Mouse (Mus musculus): Measurements from ENCODE around the gene Pqlc2. TPM values are rescaled to one million over a fixed set of nuclear protein-coding genes. Genes with fewer than 3 reads are reported as not detected.

Pqlc2 gene
- total RNA-seq, 2 experiments from 2014 or later, result 3.5 to 3.9 TPM

DNA sequence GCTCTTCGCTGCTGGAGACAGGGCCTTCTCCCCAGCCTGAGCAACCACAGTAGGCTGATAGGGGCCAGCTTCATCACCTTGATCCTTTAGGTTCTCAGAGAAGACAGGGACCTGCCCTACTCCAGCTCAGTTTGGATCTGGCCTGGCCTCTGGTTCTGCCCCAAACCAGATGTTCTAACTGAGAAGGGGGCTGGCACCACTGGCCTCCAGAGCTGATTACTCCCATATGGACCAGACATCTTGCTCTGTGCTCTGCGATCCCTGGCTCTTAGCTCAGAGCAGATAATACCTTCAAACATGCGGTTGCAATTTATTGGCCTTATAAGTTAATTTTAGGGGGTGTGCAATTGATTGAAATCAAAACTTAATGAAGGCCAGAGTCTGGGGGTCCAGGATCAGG, 43.2 kb downstream of the Pqlc2 start:
- ATAC-seq (replicated peaks; ENCODE audit: poor library complexity), result no peak

- no peak for ATAC-seq (replicated peaks; ENCODE audit: poor library complexity)
Observed at GRCm38 (mm10) chr4:139266500-139266865, 44.0 kb downstream of the Pqlc2 start.

DNA sequence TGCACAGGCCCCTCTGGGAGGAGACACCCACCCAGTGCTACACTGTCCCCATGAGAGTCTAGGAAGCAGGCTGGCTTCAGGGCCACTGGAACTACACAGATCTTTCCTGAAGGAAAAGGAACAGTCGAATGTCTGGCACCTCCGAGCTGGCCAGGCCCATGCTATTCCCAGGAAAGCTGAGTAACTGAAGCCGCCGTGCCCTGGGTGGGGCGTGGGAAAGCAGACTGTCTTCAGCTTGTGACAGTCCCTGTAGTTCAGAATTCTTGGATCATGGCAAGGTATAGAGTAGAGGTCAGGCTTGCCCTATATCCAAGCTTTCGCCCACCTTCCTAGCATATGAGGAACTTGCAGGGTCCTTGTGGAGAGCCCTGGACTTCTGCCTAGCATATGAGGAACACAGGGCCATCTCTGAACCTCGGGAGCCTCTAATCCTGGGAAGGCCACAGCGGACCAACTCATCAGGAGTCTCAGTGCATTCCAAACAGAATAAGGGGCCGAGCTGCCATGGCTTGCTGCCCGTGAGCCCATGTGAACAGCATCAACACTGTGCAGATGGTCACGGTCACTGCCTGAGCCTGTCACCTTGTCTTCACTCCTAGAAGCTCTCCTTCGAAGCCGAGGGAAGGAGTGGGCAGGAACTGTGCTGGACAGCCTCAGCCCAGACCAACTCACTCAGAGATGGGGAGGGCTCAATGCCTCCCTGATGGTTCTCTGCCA, 44.6 kb downstream of the Pqlc2 start:
- ATAC-seq (replicated peaks; ENCODE audit: poor library complexity), result no peak

DNA sequence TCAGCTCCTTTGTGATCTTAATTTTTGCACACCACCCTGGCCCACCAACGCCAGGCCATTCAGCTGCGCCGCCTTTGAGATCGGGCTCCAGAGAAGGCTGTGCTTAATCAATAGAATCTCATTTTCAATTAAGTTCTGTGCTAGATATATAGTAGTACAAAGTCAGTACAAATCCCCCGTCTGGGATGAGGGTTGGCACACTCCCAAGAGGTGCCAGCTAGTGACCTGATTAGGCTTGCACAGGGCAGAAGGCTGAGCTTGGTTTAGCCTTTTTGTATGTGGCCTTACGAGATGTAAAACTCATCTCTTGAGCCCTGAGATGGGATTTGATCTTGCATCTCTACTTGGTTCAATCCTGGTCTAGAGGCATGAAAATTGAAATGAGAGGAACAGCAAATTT, 47.5 kb downstream of the Pqlc2 start:
- ATAC-seq (replicated peaks; ENCODE audit: poor library complexity), result no peak

DNA sequence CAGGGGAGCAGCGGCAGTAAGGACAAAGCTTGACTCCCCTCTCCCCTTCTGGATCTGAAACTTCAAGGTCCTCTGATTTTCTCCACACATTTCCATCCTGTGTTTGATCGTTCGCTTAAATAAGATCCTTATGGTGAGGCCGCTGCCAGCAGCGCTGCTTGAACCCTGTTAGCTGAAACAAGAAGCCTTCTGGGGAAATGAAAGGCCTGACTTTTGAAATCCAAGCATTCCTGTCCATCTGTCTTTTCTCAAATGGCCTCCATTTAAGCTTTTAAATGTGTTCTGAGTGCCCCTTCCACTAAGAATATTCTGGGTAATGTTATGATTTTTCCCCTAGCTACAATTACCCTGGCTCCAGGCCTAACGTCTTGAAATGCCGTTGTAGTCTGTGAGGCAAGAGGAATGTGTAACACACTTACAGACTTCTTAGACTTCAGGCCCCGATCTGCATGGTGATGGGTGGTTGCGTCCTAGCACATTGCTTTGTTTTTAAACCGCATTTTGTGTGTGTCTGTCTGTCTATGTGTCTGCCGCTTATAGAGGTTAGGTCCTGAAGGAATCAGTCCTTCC, 51.1 kb downstream of the Pqlc2 start:
- ATAC-seq (replicated peaks; ENCODE audit: poor library complexity), result no peak

DNA sequence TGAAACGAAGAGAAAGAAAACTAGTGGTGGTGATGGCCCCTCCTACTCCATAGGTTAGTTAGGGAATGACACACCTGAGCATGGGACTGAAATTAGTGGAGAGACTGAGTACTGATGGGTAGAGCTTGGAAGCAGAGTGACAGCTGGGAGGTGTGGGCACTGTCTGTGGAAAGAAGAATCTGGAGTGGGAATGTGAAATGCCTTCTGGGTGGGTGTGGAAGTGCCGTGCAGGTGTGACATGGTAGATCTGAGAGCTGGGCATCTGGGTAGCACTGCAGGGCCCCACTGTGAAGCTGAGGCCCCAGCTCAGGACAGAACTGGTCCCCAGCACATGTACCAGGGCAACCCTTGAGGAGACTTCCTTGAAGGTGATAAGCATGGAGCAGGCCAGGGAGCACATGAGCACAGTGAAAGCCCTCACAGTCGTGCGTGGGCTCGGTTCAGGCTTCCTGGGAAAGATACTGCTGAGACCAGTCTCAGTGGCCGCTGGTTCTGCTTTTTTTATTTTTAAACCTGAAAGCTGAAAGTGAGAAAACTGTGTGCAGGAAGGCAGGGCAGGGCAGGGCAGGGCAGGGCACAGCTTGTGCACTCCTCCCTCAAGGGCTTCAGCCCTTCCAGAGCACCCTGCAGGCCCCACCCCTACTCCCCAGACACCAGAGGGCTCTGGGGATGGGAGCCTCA, 51.7 kb downstream of the Pqlc2 start:
- peak; percentile 29; the same call in 1 of the 2 replicates for ATAC-seq (replicated peaks; ENCODE audit: poor library complexity)

GRCm38 (mm10) chr4:139256708-139257107, 53.8 kb downstream of the Pqlc2 start:
- no peak for ATAC-seq (replicated peaks; ENCODE audit: poor library complexity)

DNA sequence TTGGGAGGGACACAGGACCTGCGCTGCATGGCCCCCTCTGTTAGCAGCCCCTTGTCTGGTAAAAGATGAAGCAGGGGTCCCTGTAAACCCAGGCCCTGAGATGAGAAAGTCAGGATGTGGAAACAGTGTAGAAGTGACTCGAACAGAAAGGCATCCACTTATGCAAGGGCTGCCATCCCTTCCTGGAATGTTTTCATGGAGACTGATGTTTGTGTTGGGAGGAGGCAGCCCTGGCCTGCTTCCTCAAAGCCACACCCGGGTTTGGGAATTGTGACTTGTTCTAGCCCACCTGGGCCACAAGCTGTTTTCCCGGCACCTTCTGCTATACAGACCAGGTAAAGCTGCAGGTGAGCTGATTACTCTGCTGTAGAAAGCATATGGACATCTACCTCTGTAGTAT, 54.4 kb downstream of the Pqlc2 start:
- ATAC-seq (replicated peaks; ENCODE audit: poor library complexity), result no peak

- no peak for ATAC-seq (replicated peaks; ENCODE audit: poor library complexity)
Observed at GRCm38 (mm10) chr4:139253206-139253605, 57.3 kb downstream of the Pqlc2 start.

DNA sequence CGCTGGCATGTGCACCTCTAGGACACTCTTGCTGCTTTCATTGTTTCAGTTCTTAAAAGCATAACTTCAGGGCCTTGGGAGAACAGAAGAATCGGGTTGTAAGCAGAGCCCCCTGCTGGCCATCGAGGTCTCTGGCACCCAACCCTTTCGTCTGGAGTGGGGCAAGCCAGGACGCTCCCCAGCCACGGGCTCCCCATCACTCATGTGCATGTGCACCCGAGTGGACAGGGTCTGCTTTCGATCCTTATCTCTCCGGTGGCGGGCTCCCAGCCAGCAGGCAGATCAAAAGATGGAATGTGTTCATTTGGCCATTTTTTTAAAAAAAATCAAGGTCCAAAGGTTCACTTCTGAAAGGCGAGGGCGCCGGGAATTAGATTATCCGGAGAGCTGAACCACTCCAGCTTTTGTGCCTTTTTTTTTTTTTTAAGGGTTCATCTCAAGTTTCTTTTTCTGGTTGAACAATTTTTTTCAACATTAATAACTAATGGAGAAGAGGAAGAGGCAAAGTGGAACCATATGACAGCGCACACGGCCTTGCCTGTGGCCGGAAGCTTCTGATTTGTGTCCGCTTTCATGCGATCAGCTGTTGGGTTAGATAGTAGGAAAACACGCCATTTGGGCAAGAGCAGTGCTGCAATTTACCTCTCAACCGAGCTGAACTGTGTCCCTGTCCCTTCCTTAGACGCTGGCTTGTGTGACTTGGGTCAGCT, 58.3 kb downstream of the Pqlc2 start:
- ATAC-seq (replicated peaks; ENCODE audit: poor library complexity), result peak; percentile 91

DNA sequence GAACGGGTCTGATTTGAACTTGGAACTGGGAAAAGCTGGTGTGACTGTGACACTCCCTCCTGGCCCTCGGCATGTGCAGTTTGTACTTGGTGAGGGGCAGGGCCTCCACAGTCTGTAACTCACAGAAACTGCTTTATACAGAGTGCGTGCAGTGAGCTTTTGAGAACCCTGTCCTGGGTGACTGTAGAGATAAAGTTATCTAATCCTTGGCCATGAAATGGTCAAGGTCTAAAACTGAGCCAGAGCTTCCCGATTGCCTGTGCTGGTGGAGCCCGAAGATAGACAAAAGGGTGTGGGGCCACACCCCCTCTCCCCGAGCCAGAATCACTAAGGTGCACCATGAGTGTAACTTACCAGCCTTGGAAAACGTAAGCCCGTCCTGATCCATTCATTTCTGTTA, 59.6 kb downstream of the Pqlc2 start:
- peak; percentile 21 for ATAC-seq (replicated peaks; ENCODE audit: poor library complexity)

- ATAC-seq (replicated peaks; ENCODE audit: poor library complexity), result no peak
Observed at GRCm38 (mm10) chr4:139250043-139250442, 60.5 kb downstream of the Pqlc2 start.

DNA sequence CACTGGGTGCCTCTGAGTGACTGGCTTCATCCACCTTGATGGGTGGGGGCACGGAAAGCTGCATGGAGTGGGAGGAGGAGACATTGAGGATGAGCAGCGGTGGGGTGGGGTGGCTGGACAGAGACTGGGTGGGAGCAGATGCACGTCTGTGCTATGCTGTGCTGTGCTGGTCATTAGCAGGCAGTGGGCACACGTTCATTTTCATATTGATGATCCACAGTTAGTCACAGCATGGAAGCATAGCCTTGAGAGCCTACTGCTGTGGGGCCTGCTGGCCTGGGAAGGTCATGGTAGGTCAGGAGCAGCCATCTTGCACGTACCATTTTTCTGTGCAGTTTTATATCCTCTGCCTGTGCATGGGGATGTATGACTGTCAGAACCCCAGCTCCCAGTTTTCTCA, 61.8 kb downstream of the Pqlc2 start:
- no peak for ATAC-seq (replicated peaks; ENCODE audit: poor library complexity)

DNA sequence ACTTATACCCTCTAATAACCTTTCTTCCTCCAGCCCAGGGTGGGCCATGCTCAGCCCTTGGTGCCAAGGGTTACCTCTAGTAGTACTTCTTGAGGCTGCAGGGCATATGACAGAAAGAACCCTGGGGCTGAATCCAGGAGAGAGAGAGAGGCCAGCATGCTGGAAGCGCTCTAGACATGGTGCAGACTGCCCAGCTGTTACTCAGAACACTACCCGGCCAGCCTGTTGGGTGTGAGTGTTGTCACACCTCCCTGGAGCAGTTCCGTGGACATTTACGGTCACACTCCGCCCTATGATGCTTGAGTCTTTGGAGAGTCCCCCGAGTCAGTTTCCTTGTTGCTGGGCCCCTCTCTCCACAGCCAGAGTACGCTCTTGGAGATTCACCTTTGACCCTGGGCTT, 62.5 kb downstream of the Pqlc2 start:
- no peak for ATAC-seq (replicated peaks; ENCODE audit: poor library complexity)

DNA sequence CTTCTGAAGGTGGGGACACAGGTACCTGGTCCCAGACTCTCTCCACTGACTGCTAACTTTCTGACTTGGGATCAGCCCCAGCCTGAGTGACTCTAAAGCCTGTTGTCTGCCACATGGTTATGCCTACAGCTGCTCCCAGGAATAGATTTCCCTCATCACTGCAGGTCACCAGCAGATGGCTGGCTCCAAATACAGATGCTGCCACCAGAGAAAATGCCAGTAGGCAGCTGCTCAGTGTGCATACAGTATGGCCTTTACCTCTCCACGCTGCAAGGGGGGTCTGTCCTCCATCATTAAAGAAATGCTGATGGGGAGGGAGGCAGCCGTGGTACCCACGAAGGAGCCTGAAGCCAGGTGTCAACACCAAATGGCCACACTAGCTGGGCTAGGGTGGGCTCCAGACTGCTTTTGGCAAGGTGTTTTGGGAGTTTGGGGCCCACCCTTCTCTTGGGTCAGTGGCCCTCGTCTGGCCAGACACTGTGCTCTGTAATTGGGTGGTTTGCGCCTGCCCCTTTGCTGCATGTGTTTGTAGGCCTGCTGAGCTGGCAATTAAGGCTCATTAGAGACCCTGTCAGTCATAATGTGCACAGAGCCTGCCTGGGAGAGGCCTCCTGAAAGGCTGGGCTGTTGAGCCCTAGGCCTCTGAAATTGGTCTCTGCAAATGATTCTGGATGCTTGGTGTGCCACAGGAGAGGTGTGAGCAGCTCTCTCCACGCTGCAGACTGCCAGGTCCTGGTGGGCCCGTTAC, 64.2 kb downstream of the Pqlc2 start:
- no peak for ATAC-seq (replicated peaks; ENCODE audit: poor library complexity)

GRCm38 (mm10) chr4:139245534-139245933, 65.0 kb downstream of the Pqlc2 start:
- ATAC-seq (replicated peaks; ENCODE audit: poor library complexity), result no peak

- ATAC-seq (replicated peaks; ENCODE audit: poor library complexity), result no peak
Observed at GRCm38 (mm10) chr4:139244766-139245165, 65.7 kb downstream of the Pqlc2 start.

- no peak for ATAC-seq (replicated peaks; ENCODE audit: poor library complexity)
Observed at GRCm38 (mm10) chr4:139244176-139244575, 66.3 kb downstream of the Pqlc2 start.

All from megakaryocyte progenitor cell, adult 5-6 weeks (primary cell).